Mouse (Mus musculus): ENCODE data around the gene L3mbtl1. TPM values are rescaled to one million over a fixed set of nuclear protein-coding genes. Genes with fewer than 3 reads are reported as not detected.

Gene L3mbtl1
- total and polyA plus RNA-seq, 3 experiments, result 0.04 to 0.31 TPM; not detected in 1

GRCm38 (mm10) chr2:162976001-162976400 is 32.7 kb downstream of the L3mbtl1 start:
- Histone ChIP-seq H3K4me1 (ENCODE audit: control insufficient read depth in 1 of 2, insufficient read depth in 2 of 2, low read length in 2 of 2) (peaks cover 0 to 7% of the 10 kb centered on the region in 2 experiments; a peak in 2 of 4 replicates), H3K27ac (ENCODE audit: control insufficient read depth, low read depth, low read length) (no peak overlapping the region), H3K79me2 (ENCODE audit: control insufficient read depth, insufficient read depth, low read length, poor library complexity) (no peaks in the 10 kb centered on the region), H3K27me3 (ENCODE audit: control insufficient read depth in 1 of 2, insufficient read depth in 2 of 2, low read length in 2 of 2) (no peaks in the 10 kb centered on the region), H3K9ac (ENCODE audit: control insufficient read depth, low read depth, low read length, poor library complexity, severe bottlenecking) (no peak overlapping the region), H3K9me3 (replicated peaks; ENCODE audit: insufficient read depth, low read length) (no peaks in the 10 kb centered on the region), H3K4me3 (ENCODE audit: control insufficient read depth in 1 of 2, insufficient read depth in 1 of 2, low read depth in 2 of 2, low read length in 2 of 2) (no peak overlapping the region), H3K36me3 (ENCODE audit: control insufficient read depth in 1 of 2, insufficient read depth in 2 of 2, low read length in 2 of 2) (no peaks in the 10 kb centered on the region)
- TF ChIP-seq USF1 (IDR thresholded peaks at IDR 0.05; ENCODE audit: low read depth, low read length) (no peak), POLR2AphosphoS2 (IDR thresholded peaks at IDR 0.05; ENCODE audit: low read length) (no peak), USF2 (IDR thresholded peaks at IDR 0.05; ENCODE audit: borderline replicate concordance in 1 of 2, insufficient read depth in 1 of 2, low read depth in 1 of 2, low read length in 2 of 2) (no peak), POLR2A (IDR thresholded peaks at IDR 0.05; ENCODE audit: control insufficient read depth in 1 of 2, insufficient read depth in 1 of 2, low read depth in 1 of 2, low read length in 2 of 2, poor library complexity in 1 of 2) (no peak), NRF1 (IDR thresholded peaks at IDR 0.05; ENCODE audit: insufficient read depth, low read depth, low read length, poor library complexity, severe bottlenecking) (no peak), MEF2A (IDR thresholded peaks at IDR 0.05; ENCODE audit: extremely low read depth, insufficient replicate concordance, low read depth, low read length, poor library complexity, severe bottlenecking) (no peak), RCOR1 (IDR thresholded peaks at IDR 0.05; ENCODE audit: low read depth, low read length) (no peak), CHD2 (IDR thresholded peaks at IDR 0.05; ENCODE audit: low read length) (no peak), SMC3 (IDR thresholded peaks at IDR 0.05; ENCODE audit: low read depth, low read length) (no peak), CTCF (IDR thresholded peaks at IDR 0.05 in 2 of 3, conservative IDR thresholded peaks at IDR 0.05 in 1 of 3; ENCODE audit: control insufficient read depth in 1 of 3, insufficient read depth in 1 of 3, low read depth in 2 of 3, low read length in 3 of 3, poor library complexity in 1 of 3, severe bottlenecking in 1 of 3) (no peak), ZKSCAN1 (IDR thresholded peaks at IDR 0.05; ENCODE audit: low read depth, low read length) (no peak), ZC3H11A (IDR thresholded peaks at IDR 0.05; ENCODE audit: low read depth, low read length) (no peak), ELF1 (IDR thresholded peaks at IDR 0.05; ENCODE audit: low read depth, low read length) (no peak), CHD1 (IDR thresholded peaks at IDR 0.05; ENCODE audit: low read depth, low read length) (no peak), MAX (IDR thresholded peaks at IDR 0.05; ENCODE audit: low read length) (no peak), UBTF (IDR thresholded peaks at IDR 0.05; ENCODE audit: borderline replicate concordance, insufficient read depth, low read depth, low read length) (no peak), HCFC1 (IDR thresholded peaks at IDR 0.05; ENCODE audit: low read depth, low read length) (no peak)
- no peak for DNase-seq (ENCODE audit: low read depth, low spot score)

- DNase-seq (ENCODE audit: low read depth, low spot score), result no peak
- Histone ChIP-seq H3K36me3 (ENCODE audit: control insufficient read depth in 1 of 2, insufficient read depth in 2 of 2, low read length in 2 of 2) (no peaks in the 10 kb centered on the region), H3K27ac (ENCODE audit: control insufficient read depth, low read depth, low read length) (no peak overlapping the region), H3K9me3 (replicated peaks; ENCODE audit: insufficient read depth, low read length) (no peaks in the 10 kb centered on the region), H3K79me2 (ENCODE audit: control insufficient read depth, insufficient read depth, low read length, poor library complexity) (no peaks in the 10 kb centered on the region), H3K9ac (ENCODE audit: control insufficient read depth, low read depth, low read length, poor library complexity, severe bottlenecking) (no peak overlapping the region), H3K4me1 (ENCODE audit: control insufficient read depth in 1 of 2, insufficient read depth in 2 of 2, low read length in 2 of 2) (peaks cover 0 to 2% of the 10 kb centered on the region in 2 experiments; a peak in 1 of 4 replicates), H3K27me3 (ENCODE audit: control insufficient read depth in 1 of 2, insufficient read depth in 2 of 2, low read length in 2 of 2) (peaks cover 3 to 5% of the 10 kb centered on the region in 2 experiments; a peak in 3 of 4 replicates), H3K4me3 (ENCODE audit: control insufficient read depth in 1 of 2, insufficient read depth in 1 of 2, low read depth in 2 of 2, low read length in 2 of 2) (no peak overlapping the region)
- TF ChIP-seq SIN3A (IDR thresholded peaks at IDR 0.05; ENCODE audit: low read length) (no peak), CHD2 (IDR thresholded peaks at IDR 0.05; ENCODE audit: low read length) (no peak), ZNF384 (IDR thresholded peaks at IDR 0.05; ENCODE audit: low read depth, low read length) (no peak), ZMIZ1 (IDR thresholded peaks at IDR 0.05; ENCODE audit: low read depth, low read length) (no peak), POLR2AphosphoS5 (IDR thresholded peaks at IDR 0.05; ENCODE audit: borderline replicate concordance, low read depth, low read length) (no peak), ELF1 (IDR thresholded peaks at IDR 0.05; ENCODE audit: low read depth, low read length) (no peak), UBTF (IDR thresholded peaks at IDR 0.05; ENCODE audit: borderline replicate concordance, insufficient read depth, low read depth, low read length) (no peak), JUND (IDR thresholded peaks at IDR 0.05; ENCODE audit: low read depth, low read length) (no peak), E2F4 (IDR thresholded peaks at IDR 0.05; ENCODE audit: borderline replicate concordance, low read depth, low read length) (no peak), SMC3 (IDR thresholded peaks at IDR 0.05; ENCODE audit: low read depth, low read length) (no peak), ZC3H11A (IDR thresholded peaks at IDR 0.05; ENCODE audit: low read depth, low read length) (no peak), ETS1 (IDR thresholded peaks at IDR 0.05; ENCODE audit: low read depth, low read length) (no peak), EP300 (IDR thresholded peaks at IDR 0.05; ENCODE audit: low read depth in 1 of 2, low read length in 2 of 2) (no peak), KAT2A (conservative IDR thresholded peaks at IDR 0.05; ENCODE audit: low read depth, low read length) (no peak), USF2 (IDR thresholded peaks at IDR 0.05; ENCODE audit: borderline replicate concordance in 1 of 2, insufficient read depth in 1 of 2, low read depth in 1 of 2, low read length in 2 of 2) (no peak), TCF12 (IDR thresholded peaks at IDR 0.05; ENCODE audit: low read depth, low read length) (no peak), NRF1 (IDR thresholded peaks at IDR 0.05; ENCODE audit: insufficient read depth, low read depth, low read length, poor library complexity, severe bottlenecking) (no peak), CHD1 (IDR thresholded peaks at IDR 0.05; ENCODE audit: low read depth, low read length) (no peak), HCFC1 (IDR thresholded peaks at IDR 0.05; ENCODE audit: low read depth, low read length) (no peak)
Measured at GRCm38 (mm10) chr2:162984381-162984780, 41.1 kb downstream of the L3mbtl1 start.

All from MEL (cell line).